ENCODE assay signal across 17 mouse cellular contexts in the genomic region with DNA sequence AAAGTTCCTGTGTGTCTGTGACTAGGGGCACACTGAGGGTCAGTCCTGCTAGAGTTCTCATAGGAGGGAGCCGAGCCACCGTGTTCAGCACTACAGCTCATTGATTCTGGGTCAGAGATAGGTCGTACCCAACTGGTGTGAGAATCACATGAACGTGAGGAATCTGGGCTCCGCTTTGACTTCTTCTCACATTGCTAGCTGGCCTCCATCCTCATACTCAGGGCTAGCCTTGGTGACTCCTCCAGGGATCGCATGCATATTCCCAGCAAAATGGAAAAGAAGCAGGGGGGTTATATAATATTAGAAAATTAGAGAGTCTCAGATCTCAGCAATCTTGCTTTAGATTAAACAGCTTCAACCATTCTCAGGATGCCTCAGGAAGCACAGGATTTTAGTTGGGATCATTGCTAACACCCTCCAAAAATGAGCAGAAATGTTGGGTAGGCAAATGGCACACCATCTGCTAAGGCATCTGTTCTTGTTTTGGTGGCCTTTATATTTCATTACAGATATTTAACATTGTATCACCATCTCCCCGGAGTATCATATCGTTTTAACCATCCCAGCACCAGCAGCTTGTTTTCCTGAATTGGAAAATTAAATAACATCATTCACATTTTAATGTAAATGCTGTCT.
DNase-seq lines count a peak whose midpoint lies in the region; ATAC-seq lines count a peak whose summit lies in the region.
"Had no signal": no experiment of that assay in that cellular context is flagged by ENCODE, and none has a peak within 500 bp of the region (broad histone marks: within the 10 kb centered on the region; RNA-seq: fewer than 3 reads in every experiment).

No protein-coding gene starts in this region.

- no peaks in the 10 kb centered on the region for H3K36me3 ChIP-seq in heart, embryonic 10.5 days
- H3K36me3 ChIP-seq in hindbrain, embryonic 12.5 days: no peaks in the 10 kb centered on the region

- no peaks in the 10 kb centered on the region for H3K9me3 ChIP-seq in heart, embryonic 10.5 days
- no peaks in the 10 kb centered on the region for H3K9me3 ChIP-seq in hindbrain, embryonic 12.5 days (replicated peaks)

- H3K4me2 ChIP-seq in hindbrain, embryonic 12.5 days (replicated peaks): no peak overlapping the region

- H3K4me3 ChIP-seq in heart, embryonic 10.5 days: no peak overlapping the region
- H3K4me3 ChIP-seq in hindbrain, embryonic 12.5 days: no peak overlapping the region
- H3K4me3 ChIP-seq: erythroblast, embryonic 14.5 days had no signal

- no peak overlapping the region for H3K9ac ChIP-seq in hindbrain, embryonic 12.5 days
- H3K9ac ChIP-seq: liver, embryonic 14.5 days had no signal

- no peak for ATAC-seq in hindbrain, embryonic 12.5 days (ENCODE audit: low FRiP score)
- ATAC-seq: inflammation-experienced regulatory T-cells, adult 6 months had no signal

- DNase-seq in heart, adult 11 months: peak; percentile 86
- no peak for DNase-seq in heart, embryonic 10.5 days (ENCODE audit: low spot score)
- DNase-seq in right cerebral cortex, adult 2 months (ENCODE audit: low spot score in 2 of 2): peak; percentile 18 to 52
- DNase-seq in right cerebral cortex, postnatal 25 days: no peak
- peak; percentile 82 to 94 for DNase-seq in cerebellum, postnatal 36 days
- DNase-seq in adrenal gland, postnatal 25 days: no peak
- no peak for DNase-seq in urinary bladder, adult 18-20 months (ENCODE audit: low spot score in 2 of 2)
- DNase-seq: embryo, embryonic 11 days; gastrocnemius, postnatal 25 days; heart, postnatal 10 days; lung, postnatal 4 days; right cerebral cortex, postnatal 14 days had no signal

- WGBS in heart, embryonic 10.5 days: 68% methylated on average over 8 of the region's 8 CpGs
- WGBS in hindbrain, embryonic 12.5 days: 83% methylated on average over 8 of the region's 8 CpGs

- H3K4me1 ChIP-seq in heart, embryonic 10.5 days: peaks cover 27% of the 10 kb centered on the region
- H3K4me1 ChIP-seq in hindbrain, embryonic 12.5 days: no peaks in the 10 kb centered on the region

- no peaks in the 10 kb centered on the region for H3K27me3 ChIP-seq in heart, embryonic 10.5 days (ENCODE audit: insufficient read depth, poor library complexity, severe bottlenecking)
- H3K27me3 ChIP-seq in hindbrain, embryonic 12.5 days: no peaks in the 10 kb centered on the region

- H3K27ac ChIP-seq in heart, embryonic 10.5 days: no peak overlapping the region
- H3K27ac ChIP-seq in hindbrain, embryonic 12.5 days: no peak overlapping the region
- H3K27ac ChIP-seq: kidney, postnatal 0 days; liver, embryonic 14.5 days had no signal

Comparison
In these comparisons a context has a peak if more than half of its experiments do, and no peak if none do; other contexts are left out.
1. DNase-seq: peak in heart, adult 11 months (single experiment), right cerebral cortex, adult 2 months (2 of 2) and cerebellum, postnatal 36 days (2 of 2); none in heart, embryonic 10.5 days (single experiment), right cerebral cortex, postnatal 25 days (single experiment), adrenal gland, postnatal 25 days (single experiment) and urinary bladder, adult 18-20 months (0 of 2).